Mouse (Mus musculus): ENCODE measurements around the gene Greb1.

DNA sequence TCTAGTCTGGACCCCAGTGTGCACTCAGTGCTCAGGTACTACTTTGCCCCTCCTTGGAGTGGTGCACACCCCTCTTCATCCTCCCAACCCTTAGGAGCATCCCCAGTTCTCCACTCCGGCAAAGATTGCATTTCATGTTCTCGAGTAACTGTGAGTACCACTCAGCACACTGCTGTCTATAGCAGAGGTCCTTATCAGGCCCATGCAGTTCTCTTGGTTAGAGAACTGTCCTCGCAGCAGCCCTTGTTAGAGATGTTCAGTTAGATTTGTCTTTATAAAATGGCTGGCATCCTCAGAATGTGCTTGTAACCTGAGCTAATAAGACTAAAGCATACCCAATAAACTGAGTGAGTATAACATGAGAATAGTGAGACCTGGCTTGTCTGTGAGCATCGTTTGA lies 16.5 kb upstream of the Greb1 start:
- TF ChIP-seq POLR2A (IDR thresholded peaks at IDR 0.05; ENCODE audit: insufficient read depth, low read depth, low read length) (no peak), CTCF (IDR thresholded peaks at IDR 0.05) (no peak), EP300 (IDR thresholded peaks at IDR 0.05; ENCODE audit: insufficient read depth, low read depth, low read length) (no peak)
